Mouse (Mus musculus) heart, adult 2 months (tissue): ENCODE data around the gene Hlf.

Source experiments
- CTCF ChIP-seq: fragments of 200-600 bp; IDR thresholded peaks from 2 replicates; pipeline ENCODE4 v1.8.1; 2022; ENCODE audit warnings: antibody characterized with exemption, mild to moderate bottlenecking, moderate library complexity
- POLR2A ChIP-seq: fragments of 200-500 bp; IDR thresholded peaks from 2 replicates; pipeline ENCODE4 v1.6.1; 2011; ENCODE audit warnings: mild to moderate bottlenecking, low read depth, low read length, control low read depth; ENCODE audit not compliant: insufficient read depth

DNA sequence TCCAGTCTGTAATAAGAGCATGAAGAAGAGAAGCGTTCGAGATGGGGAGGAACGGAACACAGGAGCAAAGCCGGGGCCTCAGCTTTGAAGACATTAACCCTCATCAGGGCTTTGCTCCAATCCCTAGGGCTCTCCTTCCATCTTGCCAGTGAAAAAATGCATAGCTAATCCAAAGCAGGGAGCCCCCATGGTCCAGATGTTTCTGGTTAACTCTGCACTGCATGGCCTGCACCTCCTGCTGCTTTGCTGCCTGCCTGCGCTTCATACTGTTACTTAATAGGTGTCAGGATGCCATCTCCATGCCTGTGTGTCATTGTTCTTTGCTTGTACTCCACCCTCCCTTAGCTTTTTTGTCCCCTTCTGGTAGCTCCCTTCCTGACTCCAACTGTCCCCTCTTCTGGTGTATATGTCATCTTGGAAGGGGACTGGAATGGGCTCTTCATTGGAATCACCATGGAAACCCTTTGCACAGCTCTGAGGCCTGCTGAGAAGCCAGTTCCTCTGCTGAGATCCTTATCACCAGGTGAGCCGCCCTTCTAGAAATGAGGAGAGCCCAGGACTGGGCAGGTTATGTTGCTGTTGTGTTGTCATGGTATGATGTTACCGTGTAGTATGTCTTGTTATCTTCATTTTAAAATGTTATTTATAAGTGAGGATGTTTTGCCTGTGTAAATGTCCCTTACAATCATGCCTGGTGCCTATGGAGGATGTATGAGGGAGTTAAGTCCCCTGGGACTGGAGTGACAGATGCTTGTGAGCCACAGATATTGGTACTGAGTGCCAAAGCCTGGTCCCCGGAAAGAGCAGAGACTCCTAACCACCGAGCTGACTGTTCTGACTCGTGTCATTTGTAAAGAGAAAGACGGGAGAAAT lies 33.9 kb upstream of the Hlf start:
- TF ChIP-seq POLR2A (no peak), CTCF (no peak)
